Mouse (Mus musculus): ENCODE data around the gene Dnmt3b. TPM values are rescaled to one million over a fixed set of nuclear protein-coding genes. Genes with fewer than 3 reads are reported as not detected.
"Not testable (repeated sequence)": the region's sequence is repeated elsewhere in the genome, so short reads cannot be mapped to it uniquely, and the experiment has no call there.

Dnmt3b gene
- polyA plus RNA-seq, 1 experiment: 2.0 TPM

DNA sequence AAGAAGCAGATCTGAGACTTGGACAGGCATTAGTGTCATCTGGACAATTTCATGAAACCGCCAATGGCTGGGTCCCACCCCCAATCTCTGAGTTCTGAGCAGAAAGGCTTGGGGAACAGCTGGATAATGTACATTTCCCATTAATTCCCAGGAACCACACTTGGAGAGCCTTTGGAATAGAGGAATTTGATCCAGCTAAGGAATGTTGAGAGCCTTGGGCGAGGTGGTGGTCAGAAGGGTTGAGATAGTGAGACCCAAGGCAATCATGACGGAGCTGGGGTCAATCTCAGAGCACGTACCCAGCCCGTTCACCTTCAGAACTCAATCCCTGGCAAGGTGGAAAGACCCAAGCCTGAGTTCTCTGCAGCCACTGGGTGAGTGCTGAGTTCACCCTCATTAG is 16.0 kb upstream of the Dnmt3b start:
- no peak for DNase-seq (ENCODE audit: low spot score)

- no peak for DNase-seq (ENCODE audit: low spot score)
Measured at GRCm38 (mm10) chr2:153638977-153639680, 10.1 kb upstream of the Dnmt3b start.

DNA sequence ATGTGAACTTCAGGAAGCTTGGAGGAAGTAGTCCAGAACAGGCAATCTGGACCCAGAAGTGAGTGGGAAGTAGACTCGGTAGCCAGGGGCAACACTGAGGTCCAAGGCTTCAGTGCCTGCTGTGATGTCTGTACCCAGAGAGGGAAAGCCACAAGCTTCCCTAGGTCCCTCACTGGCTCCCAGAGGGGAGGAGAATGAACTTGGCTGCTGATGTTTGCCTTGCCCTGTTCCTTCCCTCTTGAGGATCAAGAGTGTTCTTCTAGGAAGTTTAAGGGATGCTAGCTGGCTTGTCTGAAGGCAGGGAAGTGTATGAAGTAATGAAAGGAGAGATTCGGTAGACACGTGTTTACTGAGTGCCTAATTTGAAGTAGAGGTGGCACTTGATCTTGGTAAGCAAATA is 6.8 kb upstream of the Dnmt3b start:
- no peak for DNase-seq (ENCODE audit: low spot score)

GRCm38 (mm10) chr2:153642999-153643398 is 6.3 kb upstream of the Dnmt3b start:
- DNase-seq (ENCODE audit: low spot score): no peak

DNA sequence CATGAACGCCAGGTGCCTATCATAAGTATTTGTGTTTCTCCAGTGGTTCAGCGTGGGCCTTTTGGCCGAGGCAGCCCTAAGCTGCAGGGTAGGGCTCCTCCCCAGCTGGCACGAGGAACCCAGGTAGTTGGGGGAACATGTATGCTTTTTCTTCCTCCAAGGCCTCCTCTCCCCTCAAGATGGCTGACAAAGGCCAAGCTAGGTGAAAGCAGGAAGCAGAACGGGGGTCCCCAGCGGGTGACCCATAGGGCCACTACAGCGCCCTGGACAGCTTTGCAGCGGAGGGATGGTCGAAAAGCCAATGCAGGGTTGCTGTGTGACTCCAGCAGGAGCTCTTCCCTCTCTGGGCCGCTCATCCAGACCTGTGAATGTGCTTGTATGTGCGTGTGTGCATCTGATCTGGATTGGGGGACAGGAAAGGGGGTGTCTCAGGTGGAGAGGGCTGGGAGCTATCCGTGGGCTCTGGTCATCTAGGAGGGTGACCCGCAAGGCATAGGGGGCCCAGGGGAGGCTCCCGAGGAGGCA is 415 bp upstream of the Dnmt3b start:
- no peak for DNase-seq (ENCODE audit: low spot score)

DNA sequence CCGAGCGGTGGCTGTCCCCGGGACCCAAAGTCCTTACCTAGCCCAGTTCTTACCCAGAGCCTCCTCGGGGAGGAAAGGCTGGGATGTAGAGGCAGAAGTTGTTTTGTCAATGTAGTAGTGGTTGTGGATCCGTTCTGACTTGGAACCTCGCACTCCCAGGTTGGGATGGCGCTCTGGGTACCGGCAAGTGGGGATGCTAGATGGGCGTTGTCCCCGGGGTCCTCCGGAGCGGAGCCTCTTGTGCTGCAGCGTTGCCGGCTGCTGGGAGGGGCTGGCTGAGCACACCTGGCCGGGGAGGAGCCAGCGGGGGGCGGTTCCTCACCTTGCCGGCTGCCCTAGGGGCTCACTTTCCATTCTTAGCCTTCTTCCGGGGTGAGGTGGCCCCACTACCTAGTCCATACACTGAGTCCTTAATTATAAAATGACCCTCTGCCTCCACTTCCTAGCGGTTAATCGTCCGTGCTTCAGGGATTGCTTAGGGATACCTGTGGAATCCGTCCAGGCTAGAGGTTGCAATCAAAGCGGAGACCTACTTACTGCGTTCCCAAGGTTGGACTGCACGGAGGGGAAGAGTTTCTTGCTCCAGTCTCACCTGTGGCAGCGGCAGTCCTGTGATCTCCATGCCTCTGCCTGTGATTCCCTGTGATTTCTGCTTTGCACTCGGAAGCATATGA is 901 bp downstream of the Dnmt3b start:
- DNase-seq (ENCODE audit: low spot score): no peak

GRCm38 (mm10) chr2:153651681-153652080 is 2.4 kb downstream of the Dnmt3b start:
- no peak for DNase-seq (ENCODE audit: low spot score)

- not testable (repeated sequence) for DNase-seq (ENCODE audit: low spot score)
Measured at GRCm38 (mm10) chr2:153657659-153658058, 8.4 kb downstream of the Dnmt3b start.

DNA sequence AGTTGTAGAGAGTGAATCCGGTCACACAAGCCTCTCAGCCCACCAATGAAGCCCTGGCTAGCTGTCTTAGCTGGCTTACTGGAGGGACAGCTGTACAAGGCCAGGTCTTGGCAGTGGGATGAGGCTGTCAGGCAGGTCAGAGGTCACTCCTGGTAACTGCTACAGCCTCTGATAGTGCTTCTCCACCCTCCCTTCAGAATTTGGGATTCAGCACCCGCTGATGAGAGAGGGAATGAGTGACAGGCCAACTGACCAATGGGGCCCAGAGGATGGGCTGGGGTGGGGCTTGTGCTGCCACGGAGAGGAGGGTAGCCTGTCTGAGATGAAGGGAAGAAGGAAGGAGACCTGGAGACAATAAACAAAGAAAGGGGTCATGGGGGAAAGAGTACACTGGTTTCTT is 11.4 kb downstream of the Dnmt3b start:
- no peak for DNase-seq (ENCODE audit: low spot score)

- DNase-seq (ENCODE audit: low spot score): no peak
Measured at GRCm38 (mm10) chr2:153665401-153665800, 16.2 kb downstream of the Dnmt3b start.

- DNase-seq (ENCODE audit: low spot score): no peak
Measured at GRCm38 (mm10) chr2:153668754-153669376, 19.6 kb downstream of the Dnmt3b start.

DNA sequence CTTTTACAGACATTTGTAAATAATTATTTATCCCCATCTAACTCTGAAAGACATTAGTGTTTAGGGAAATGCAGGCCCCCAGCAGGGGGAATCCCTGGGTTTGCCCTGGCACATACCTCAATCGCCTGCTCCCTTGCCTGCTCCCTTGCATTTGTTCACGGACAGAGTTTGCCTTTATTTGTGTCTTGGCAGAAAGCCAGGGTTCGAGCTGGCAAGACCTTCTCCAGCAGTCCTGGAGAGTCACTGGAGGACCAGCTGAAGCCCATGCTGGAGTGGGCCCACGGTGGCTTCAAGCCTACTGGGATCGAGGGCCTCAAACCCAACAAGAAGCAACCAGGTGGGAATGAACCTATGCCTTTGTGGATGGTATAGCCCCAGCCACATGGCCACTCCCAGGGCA is 20.9 kb downstream of the Dnmt3b start:
- no peak for DNase-seq (ENCODE audit: low spot score)

DNA sequence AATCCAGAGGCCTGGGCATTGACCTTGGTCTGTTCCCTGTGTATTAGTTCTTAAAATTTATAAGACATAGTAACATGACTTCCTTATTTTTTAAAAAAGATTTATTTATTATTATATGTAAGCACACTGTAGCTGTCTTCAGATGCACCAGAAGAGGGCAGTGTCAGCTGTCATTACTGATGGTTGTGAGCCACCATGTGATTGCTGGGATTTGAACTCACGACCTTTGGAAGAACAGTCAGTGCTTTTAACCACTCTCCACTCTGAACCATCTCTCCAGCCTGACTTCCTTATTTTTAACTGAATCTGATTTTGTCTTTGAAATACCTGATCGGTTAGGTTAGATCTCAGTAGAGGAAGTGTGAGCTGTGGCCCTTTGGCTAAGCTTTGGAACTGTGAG is 23.4 kb downstream of the Dnmt3b start:
- DNase-seq (ENCODE audit: low spot score): no peak

- not testable (repeated sequence) for DNase-seq (ENCODE audit: low spot score)
Measured at GRCm38 (mm10) chr2:153675364-153675763, 26.1 kb downstream of the Dnmt3b start.

- no peak for DNase-seq (ENCODE audit: low spot score)
Measured at GRCm38 (mm10) chr2:153676944-153677343, 27.7 kb downstream of the Dnmt3b start.

GRCm38 (mm10) chr2:153677550-153677949 is 28.3 kb downstream of the Dnmt3b start:
- DNase-seq (ENCODE audit: low spot score): no peak

DNA sequence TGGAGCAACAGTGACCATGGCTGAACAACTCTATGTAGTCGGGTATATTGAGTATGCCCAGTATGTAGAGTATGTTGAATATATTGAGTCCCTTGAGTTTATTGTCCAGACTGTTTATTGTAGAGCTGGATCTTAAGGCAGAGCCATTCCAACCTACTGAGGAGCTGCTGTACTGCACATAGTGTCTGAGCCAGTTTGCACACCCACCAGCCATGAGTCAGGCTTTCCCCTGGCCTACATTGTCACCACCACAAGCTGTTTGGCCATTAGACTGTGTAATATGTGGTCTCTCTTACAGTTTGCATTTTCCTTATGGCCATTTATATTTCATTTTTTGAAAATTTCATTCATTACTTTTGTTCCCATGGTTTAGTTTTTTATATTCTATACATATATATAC is 30.7 kb downstream of the Dnmt3b start:
- DNase-seq (ENCODE audit: low spot score): no peak

DNA sequence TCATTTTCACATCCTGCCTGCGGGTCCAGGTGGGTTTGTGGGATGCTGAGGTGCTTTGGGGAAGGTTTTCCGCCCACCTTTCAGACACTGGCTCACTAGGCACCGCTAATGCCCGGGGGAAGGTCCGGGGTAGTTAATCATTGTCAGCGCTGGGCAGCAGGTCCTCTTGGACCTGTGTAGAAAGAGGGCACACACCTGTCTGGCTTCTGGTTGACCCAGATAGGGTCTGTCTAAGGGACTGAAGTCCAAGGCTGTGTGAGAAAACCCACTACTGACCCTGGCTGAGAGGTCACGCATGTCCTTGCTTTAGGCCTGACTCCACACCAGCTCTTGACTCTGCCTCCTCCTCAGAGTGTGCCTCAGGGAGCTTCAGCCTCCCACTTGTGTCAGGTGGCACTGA is 44.2 kb downstream of the Dnmt3b start:
- not testable (repeated sequence) for DNase-seq (ENCODE audit: low spot score)

DNA sequence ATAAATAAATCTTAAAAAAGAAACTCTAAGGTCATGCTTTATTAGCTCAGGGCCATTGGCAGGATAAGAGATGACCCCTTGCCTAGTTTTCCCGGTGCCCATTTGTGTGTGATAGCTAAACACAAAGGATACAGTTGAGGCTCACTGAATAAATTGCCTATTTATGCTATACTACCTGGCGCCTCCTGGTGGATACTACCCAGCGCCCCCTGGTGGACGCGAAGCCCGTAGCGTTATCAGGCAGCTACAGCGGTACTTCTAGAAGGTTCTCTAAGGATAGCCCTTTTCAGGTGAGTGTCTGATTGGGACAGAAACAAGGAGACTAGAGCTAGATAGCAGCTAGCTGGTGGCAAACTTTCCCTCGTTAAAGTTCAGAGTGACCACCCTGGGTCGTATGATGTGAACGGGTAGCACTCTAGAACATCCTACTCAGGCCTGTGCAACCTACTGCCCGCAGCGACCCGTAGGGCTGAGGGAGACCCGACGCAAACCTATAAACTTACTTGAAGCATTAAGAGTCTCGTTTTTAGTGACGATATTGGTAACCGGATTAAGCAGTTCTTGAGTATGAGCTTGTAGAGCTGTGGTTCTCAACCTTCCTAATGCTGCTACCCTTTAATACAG is 45.3 kb downstream of the Dnmt3b start:
- DNase-seq (ENCODE audit: low spot score): no peak

DNA sequence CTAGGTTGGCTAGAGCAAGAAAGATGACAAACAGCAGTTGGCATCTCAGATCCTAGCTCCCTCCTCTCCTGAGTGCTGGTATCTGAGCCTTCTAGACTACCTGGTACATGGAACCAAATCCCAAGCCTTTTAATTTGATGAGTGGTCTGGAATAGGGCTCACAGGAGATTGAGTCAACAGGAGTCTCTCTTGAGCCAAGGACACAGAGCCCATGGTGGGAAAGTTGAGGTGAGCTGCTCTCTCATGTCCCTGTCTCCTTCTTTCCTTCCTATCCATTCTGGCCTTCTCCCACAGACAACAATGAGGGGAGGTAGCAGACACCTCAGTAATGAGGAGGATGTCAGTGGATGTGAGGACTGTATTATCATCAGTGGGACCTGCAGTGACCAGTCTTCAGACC is 47.1 kb downstream of the Dnmt3b start, which contains the start of gene Dnmt3c:
TSS of gene Dnmt3c (plus strand) at position 301 of the 400 bp plus-strand sequence.
- no peak for DNase-seq (ENCODE audit: low spot score)

DNA sequence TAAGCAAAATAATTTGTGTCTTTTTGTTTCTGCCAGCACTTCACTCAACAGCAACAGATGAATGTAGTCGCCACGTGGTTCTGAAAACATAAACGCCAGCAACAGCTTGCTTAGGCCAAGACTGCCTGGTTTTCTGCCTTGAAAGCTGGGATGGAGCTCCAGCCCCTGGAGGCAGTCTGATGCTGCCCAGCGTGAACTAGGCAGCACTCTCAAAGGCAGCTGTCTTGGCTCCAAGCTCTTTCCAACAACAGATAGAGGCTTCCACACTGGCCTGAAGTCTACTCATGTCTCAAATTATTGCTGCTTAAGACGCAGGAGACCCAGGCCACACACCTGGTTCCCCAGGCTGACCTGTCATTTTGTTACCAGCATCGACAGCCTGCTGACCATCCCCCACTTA is 54.1 kb downstream of the Dnmt3b start:
- DNase-seq (ENCODE audit: low spot score): no peak

GRCm38 (mm10) chr2:153710701-153711330 is 61.6 kb downstream of the Dnmt3b start:
- DNase-seq (ENCODE audit: low spot score): no peak

Measured in urinary bladder, adult 2 months (tissue).